Mouse (Mus musculus): ENCODE data around the gene Plpp3. TPM values are rescaled to one million over a fixed set of nuclear protein-coding genes. Genes with fewer than 3 reads are reported as not detected.

Gene Plpp3
- total RNA-seq, 2 experiments from 2014 or later: 136 to 166 TPM

- intact Hi-C loops (cut with DNase I): no loop called here
These were observed 118.5 kb downstream of the Plpp3 start for GRCm38 (mm10) chr4:105275616-105276015.

DNA sequence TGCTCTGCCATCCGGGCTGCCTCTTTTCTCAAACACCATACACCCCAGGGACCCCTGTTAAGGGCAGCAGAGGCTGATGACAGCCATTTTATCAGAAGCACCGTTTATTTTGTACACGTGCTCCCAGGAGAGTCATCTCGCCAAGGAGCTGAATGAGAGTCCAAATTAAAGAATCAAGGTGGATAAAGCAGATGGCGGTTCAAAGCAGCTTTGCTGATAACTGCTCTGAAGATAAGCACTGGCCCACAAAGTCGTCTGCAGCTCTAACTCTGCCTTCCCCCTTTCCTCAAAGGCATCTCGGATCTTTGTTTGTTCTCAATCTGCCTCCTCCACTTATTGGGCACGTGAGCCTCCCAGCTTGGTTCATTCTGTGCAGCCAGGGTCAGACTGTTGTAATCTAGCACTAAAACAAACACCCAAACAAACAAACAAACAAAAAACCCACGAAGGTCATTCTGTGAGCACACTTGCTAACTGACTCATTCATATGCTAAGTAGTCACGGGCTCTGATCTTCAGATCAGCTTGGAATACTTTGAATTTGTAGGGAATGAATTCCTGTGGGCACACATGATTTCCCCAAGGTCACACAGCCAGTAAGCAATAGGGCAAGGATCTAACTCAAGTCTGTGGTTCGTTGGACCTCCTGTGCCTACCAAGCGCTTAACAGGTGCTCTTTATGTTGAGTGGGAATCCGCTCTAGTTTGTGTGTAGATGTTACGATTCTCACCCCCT, 119.1 kb downstream of the Plpp3 start:
- no peak for DNase-seq (ENCODE audit: low spot score in 2 of 2)
- intact Hi-C loops (cut with DNase I): no loop called here

More at GRCm38 (mm10) chr4:105275616-105276015, 118.5 kb downstream of the Plpp3 start:
- no peak for DNase-seq (ENCODE audit: low spot score in 2 of 2)

GRCm38 (mm10) chr4:105278161-105278560, 121.0 kb downstream of the Plpp3 start:
- DNase-seq (ENCODE audit: low spot score in 2 of 2): no peak
- intact Hi-C loops (cut with DNase I): no loop called here

DNA sequence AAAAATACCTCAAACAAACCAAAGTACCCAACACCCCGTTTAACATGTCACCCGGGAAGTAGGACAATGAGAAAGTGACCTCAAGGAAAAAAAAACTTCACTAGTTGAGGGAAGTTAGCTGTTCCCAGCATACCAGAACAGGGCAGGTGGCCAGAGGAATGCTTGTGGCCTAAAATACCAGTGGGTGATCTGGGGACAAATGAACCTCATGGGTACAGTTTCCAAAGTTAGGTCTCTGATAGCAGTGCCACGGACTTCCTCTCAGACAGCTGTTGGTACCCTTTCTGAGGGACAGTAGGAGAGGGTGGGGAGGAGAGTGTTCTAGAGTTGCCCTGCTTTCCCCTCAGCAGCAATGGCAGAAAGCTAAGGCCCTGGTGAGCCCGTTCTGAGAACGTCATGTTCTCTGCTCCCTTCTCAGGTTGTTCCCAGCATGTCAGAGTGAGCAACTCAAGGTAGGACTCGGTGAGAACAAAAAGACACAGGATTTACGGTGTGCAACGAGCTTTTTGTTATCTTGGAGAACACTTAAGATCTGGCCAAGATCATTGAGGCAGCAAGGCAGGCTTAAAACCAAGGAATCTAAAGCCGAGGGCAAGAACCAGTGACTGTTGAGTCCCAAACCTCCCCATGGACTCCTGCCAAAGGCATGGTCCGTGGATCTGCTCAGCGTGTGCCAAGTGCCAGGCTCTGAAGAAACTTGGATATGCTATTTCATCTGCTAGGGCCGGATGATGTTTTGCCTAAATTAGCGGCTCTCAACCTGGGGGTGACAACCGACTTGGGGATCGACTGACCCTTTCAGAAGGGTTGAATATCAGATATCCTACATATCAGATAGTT, 121.6 kb downstream of the Plpp3 start:
- intact Hi-C loops (cut with DNase I): no loop called here
- no peak for DNase-seq (ENCODE audit: low spot score in 2 of 2)

DNA sequence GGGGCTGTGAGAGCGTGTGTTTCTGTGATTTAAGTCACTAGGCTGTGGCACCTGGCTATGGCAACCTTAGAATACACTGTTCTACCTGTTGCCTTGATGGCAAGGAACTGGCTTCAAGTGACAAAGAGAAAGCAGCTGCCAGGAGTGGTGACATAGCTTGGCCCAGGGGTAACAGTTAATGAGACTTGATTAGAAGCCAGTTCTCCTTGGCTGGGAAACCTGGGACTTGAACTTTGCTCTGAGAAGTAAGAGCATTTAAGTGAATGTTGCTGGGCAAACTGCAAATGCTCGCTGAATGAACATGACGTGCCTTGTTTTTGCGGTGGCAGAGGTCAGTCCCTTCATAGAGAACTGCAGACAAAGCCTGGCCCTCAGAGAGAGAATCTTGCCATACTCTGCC, 122.7 kb downstream of the Plpp3 start:
- no peak for DNase-seq (ENCODE audit: low spot score in 2 of 2)
- intact Hi-C loops (cut with DNase I): no loop called here

DNA sequence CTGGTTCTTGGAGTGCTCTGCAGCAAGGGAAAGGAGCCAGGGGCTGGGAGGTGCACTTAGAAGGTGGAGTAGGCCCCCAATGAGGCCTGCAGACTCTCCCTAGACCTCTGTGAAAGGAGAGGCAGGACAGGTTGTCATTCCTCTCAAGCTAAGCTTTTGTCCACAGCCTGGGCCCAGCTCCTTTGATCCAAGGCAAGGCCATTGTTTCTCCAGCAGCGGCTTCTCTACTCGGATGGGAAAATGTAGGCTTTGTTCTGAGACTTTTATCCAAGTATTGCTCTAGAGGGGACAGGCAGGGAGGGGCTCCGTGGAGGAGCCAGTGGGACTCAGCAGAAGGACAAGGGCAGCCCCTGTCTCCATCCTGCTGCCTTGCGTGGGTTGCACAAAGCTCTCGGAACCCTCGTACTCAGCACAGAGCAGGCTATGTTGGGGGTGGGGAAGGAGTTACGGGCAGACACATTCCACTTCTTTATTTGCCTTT, 124.6 kb downstream of the Plpp3 start:
- intact Hi-C loops (cut with DNase I): no loop called here
- peak; percentile 6 to 22 for DNase-seq (ENCODE audit: low spot score in 2 of 2)

Other genes with a start within 250 kb of the Plpp3 start
- 1 to 10 TPM; 1.3 to 1.5 TPM for gene Fyb2, start 243.9 kb upstream of the Plpp3 start, total RNA-seq (2021)
- gene Prkaa2, start 47.5 kb upstream of the Plpp3 start, total RNA-seq (2021): 10 to 100 TPM; 33.2 to 33.6 TPM

Measured in left cerebral cortex, postnatal 14 days (tissue).